Mouse (Mus musculus): ENCODE measurements around the gene Fbxl2. TPM values are rescaled to one million over a fixed set of nuclear protein-coding genes. Genes with fewer than 3 reads are reported as not detected.

Fbxl2 gene
- total and polyA plus RNA-seq, 3 experiments, result 0.54 to 1.1 (median 0.81) TPM

DNA sequence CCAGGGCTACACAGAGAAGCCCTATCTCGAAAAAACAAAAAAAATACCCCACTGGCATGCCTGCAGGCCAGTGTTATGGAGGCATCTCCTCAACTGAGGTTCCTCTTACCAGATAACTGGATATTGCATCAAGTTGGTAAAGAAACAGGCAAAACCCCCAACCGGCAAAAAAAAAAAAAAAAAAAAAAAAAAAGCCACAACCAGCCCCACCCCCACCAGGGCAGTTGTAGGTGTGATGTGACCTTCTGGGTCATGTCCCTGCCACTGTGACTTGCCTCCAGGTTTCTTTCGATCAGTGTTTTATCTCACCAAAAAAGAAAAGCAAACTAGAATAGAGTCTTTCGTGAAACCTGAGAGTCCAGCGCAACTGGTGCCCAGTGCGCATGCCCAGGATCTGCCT is 6.9 kb upstream of the Fbxl2 start:
- peaks cover 3% of the 10 kb centered on the region for H3K9me3 ChIP-seq (replicated peaks; ENCODE audit: low read length)
- dilution Hi-C loops (cut with MboI; ENCODE audit: extremely low pct_ligation_motif_present, extremely low pct_unique_long_range_greater_than_20kb, low sequenced_read_pairs) (no loop called here), in situ Hi-C loops (cut with MboI; ENCODE audit: low pct_ligation_motif_present, low pct_unique_long_range_greater_than_20kb, low sequenced_read_pairs) (no loop called here)
- no peaks in the 10 kb centered on the region for H3K4me1 ChIP-seq (ENCODE audit: control insufficient read depth in 1 of 2, insufficient read depth in 2 of 2)
- no peak overlapping the region for H3K9ac ChIP-seq (ENCODE audit: insufficient read depth, low read depth)
- H3K27me3 ChIP-seq (replicated peaks), result no peaks in the 10 kb centered on the region
- H3K4me2 ChIP-seq (ENCODE audit: insufficient read depth, low read depth, poor library complexity, severe bottlenecking), result no peak overlapping the region
- H3K36me3 ChIP-seq (replicated peaks in 1 of 2; ENCODE audit: control insufficient read depth in 1 of 2, insufficient read depth in 1 of 2, low read length in 1 of 2), result no peaks in the 10 kb centered on the region
- TF ChIP-seq ZNF384 (IDR thresholded peaks at IDR 0.05; ENCODE audit: low read depth, low read length) (peak; percentile 74), E2F4 (IDR thresholded peaks at IDR 0.05; ENCODE audit: insufficient replicate concordance, low read depth, low read length) (no peak)
- H3K27ac ChIP-seq (ENCODE audit: insufficient read depth, low read depth), result no peak overlapping the region
- no peak overlapping the region for H3K4me3 ChIP-seq (replicated peaks in 1 of 3; ENCODE audit: low read depth in 2 of 3, low read length in 2 of 3, poor library complexity in 1 of 3)
- DNase-seq (ENCODE audit: extremely low read depth), result no peak
- H3K79me2 ChIP-seq (replicated peaks; ENCODE audit: control insufficient read depth, extremely low read depth, insufficient read depth, poor library complexity, severe bottlenecking), result no peaks in the 10 kb centered on the region

GRCm38 (mm10) chr9:114052031-114052430 is 6.0 kb upstream of the Fbxl2 start:
- TF ChIP-seq NRF1 (IDR thresholded peaks at IDR 0.05; ENCODE audit: low read depth, low read length), result no peak
- no peak for TF ChIP-seq GABPA (IDR thresholded peaks at IDR 0.05; ENCODE audit: insufficient replicate concordance, low read depth, low read length)
- TF ChIP-seq ZKSCAN1 (IDR thresholded peaks at IDR 0.05; ENCODE audit: borderline replicate concordance, low read depth, low read length), result no peak
- no peak for TF ChIP-seq JUN (IDR thresholded peaks at IDR 0.05; ENCODE audit: insufficient read depth, low read depth, low read length)
- TF ChIP-seq MYC (IDR thresholded peaks at IDR 0.05; ENCODE audit: low read depth, low read length), result no peak
- TF ChIP-seq JUND (conservative IDR thresholded peaks at IDR 0.05; ENCODE audit: low read depth, low read length), result no peak
- no peak for TF ChIP-seq ZMIZ1 (IDR thresholded peaks at IDR 0.05; ENCODE audit: low read depth, low read length)
- Histone ChIP-seq H3K4me3 (replicated peaks in 1 of 3; ENCODE audit: low read depth in 2 of 3, low read length in 2 of 3, poor library complexity in 1 of 3) (no peak overlapping the region), H3K4me2 (ENCODE audit: insufficient read depth, low read depth, poor library complexity, severe bottlenecking) (no peak overlapping the region), H3K79me2 (replicated peaks; ENCODE audit: control insufficient read depth, extremely low read depth, insufficient read depth, poor library complexity, severe bottlenecking) (no peaks in the 10 kb centered on the region), H3K27me3 (replicated peaks) (no peaks in the 10 kb centered on the region), H3K36me3 (replicated peaks in 1 of 2; ENCODE audit: control insufficient read depth in 1 of 2, insufficient read depth in 1 of 2, low read length in 1 of 2) (no peaks in the 10 kb centered on the region), H3K4me1 (ENCODE audit: control insufficient read depth in 1 of 2, insufficient read depth in 2 of 2) (no peaks in the 10 kb centered on the region), H3K9me3 (replicated peaks; ENCODE audit: low read length) (peaks cover 3% of the 10 kb centered on the region), H3K9ac (ENCODE audit: insufficient read depth, low read depth) (no peak overlapping the region), H3K27ac (ENCODE audit: insufficient read depth, low read depth) (no peak overlapping the region)
- in situ Hi-C loops (cut with MboI; ENCODE audit: low pct_ligation_motif_present, low pct_unique_long_range_greater_than_20kb, low sequenced_read_pairs) (no loop called here), dilution Hi-C loops (cut with MboI; ENCODE audit: extremely low pct_ligation_motif_present, extremely low pct_unique_long_range_greater_than_20kb, low sequenced_read_pairs) (no loop called here)
- peak; percentile 6 for DNase-seq (ENCODE audit: extremely low read depth)

- in situ Hi-C loops (cut with MboI; ENCODE audit: low pct_ligation_motif_present, low pct_unique_long_range_greater_than_20kb, low sequenced_read_pairs), result no loop called here
Observed at GRCm38 (mm10) chr9:114050778-114051177, 4.8 kb upstream of the Fbxl2 start.

More at GRCm38 (mm10) chr9:114050778-114051177, 4.8 kb upstream of the Fbxl2 start:
- no peak for DNase-seq (ENCODE audit: extremely low read depth)
- dilution Hi-C loops (cut with MboI; ENCODE audit: extremely low pct_ligation_motif_present, extremely low pct_unique_long_range_greater_than_20kb, low sequenced_read_pairs), result no loop called here
- no peak for TF ChIP-seq NELFE (IDR thresholded peaks at IDR 0.05; ENCODE audit: low read depth, low read length)
- TF ChIP-seq MAX (IDR thresholded peaks at IDR 0.05; ENCODE audit: low read length), result no peak
- no peak for TF ChIP-seq PAX5 (IDR thresholded peaks at IDR 0.05; ENCODE audit: low read length)
- TF ChIP-seq JUN (IDR thresholded peaks at IDR 0.05; ENCODE audit: insufficient read depth, low read depth, low read length), result no peak
- TF ChIP-seq USF1 (IDR thresholded peaks at IDR 0.05; ENCODE audit: low read depth, low read length), result no peak
- no peak for TF ChIP-seq CHD2 (IDR thresholded peaks at IDR 0.05; ENCODE audit: low read length)
- no peak for TF ChIP-seq ELF1 (IDR thresholded peaks at IDR 0.05; ENCODE audit: low read depth, low read length)
- TF ChIP-seq BHLHE40 (IDR thresholded peaks at IDR 0.05; ENCODE audit: low read depth, low read length), result no peak
- no peak for TF ChIP-seq MXI1 (IDR thresholded peaks at IDR 0.05; ENCODE audit: low read depth, low read length)
- TF ChIP-seq ETS1 (conservative IDR thresholded peaks at IDR 0.05; ENCODE audit: low read depth, low read length), result no peak
- Histone ChIP-seq H3K79me2 (replicated peaks; ENCODE audit: control insufficient read depth, extremely low read depth, insufficient read depth, poor library complexity, severe bottlenecking) (no peaks in the 10 kb centered on the region), H3K27me3 (replicated peaks) (no peaks in the 10 kb centered on the region), H3K4me3 (replicated peaks in 1 of 3; ENCODE audit: low read depth in 2 of 3, low read length in 2 of 3, poor library complexity in 1 of 3) (no peak overlapping the region), H3K4me1 (ENCODE audit: control insufficient read depth in 1 of 2, insufficient read depth in 2 of 2) (no peaks in the 10 kb centered on the region), H3K9ac (ENCODE audit: insufficient read depth, low read depth) (no peak overlapping the region), H3K9me3 (replicated peaks; ENCODE audit: low read length) (peaks cover 3% of the 10 kb centered on the region), H3K27ac (ENCODE audit: insufficient read depth, low read depth) (no peak overlapping the region), H3K4me2 (ENCODE audit: insufficient read depth, low read depth, poor library complexity, severe bottlenecking) (no peak overlapping the region), H3K36me3 (replicated peaks in 1 of 2; ENCODE audit: control insufficient read depth in 1 of 2, insufficient read depth in 1 of 2, low read length in 1 of 2) (no peaks in the 10 kb centered on the region)
